Mouse (Mus musculus) midbrain, embryonic 14.5 days (tissue): ENCODE measurements around the gene Mroh2a. TPM values are rescaled to one million over a fixed set of nuclear protein-coding genes. Genes with fewer than 3 reads are reported as not detected.

Experiments
- ATAC-seq: fragments of 200-750 bp; cut with Nextera tagmentation; 2 replicates; pipeline ENCODE4 v1.8.0; 2017; ENCODE audit warnings: moderate number of reproducible peaks, moderate library complexity; ENCODE audit not compliant: low FRiP score, low TSS enrichment
- DNase-seq: peaks from one replicate; pipeline ENCODE4 v3.0.0-alpha.2; 2015
- H3K27ac ChIP-seq: fragments of 300-500 bp; sonication (generic); replicated peaks from 2 replicates; pipeline ENCODE4 v1.5.1; 2014; ENCODE audit warnings: mild to moderate bottlenecking, low read depth, low read length, moderate library complexity
- H3K27me3 ChIP-seq: fragments of 300-500 bp; sonication (generic); 2 replicates; pipeline ENCODE4 v1.6.1; 2014; ENCODE audit warnings: low read length, control low read depth, mixed read lengths; ENCODE audit not compliant: control insufficient read depth, insufficient read depth
- H3K36me3 ChIP-seq: fragments of 300-500 bp; sonication (generic); 2 replicates; pipeline ENCODE4 v1.6.1; 2014; ENCODE audit warnings: low read length, control low read depth; ENCODE audit not compliant: control insufficient read depth, insufficient read depth
- H3K4me1 ChIP-seq: fragments of 300-500 bp; sonication (generic); 2 replicates; pipeline ENCODE4 v1.6.1; 2014; ENCODE audit warnings: mild to moderate bottlenecking, antibody characterized with exemption, low read length, control low read depth; ENCODE audit not compliant: control insufficient read depth, insufficient read depth
- H3K4me2 ChIP-seq: fragments of 300-500 bp; sonication (generic); 2 replicates; pipeline ENCODE4 v1.6.1; 2014; ENCODE audit warnings: mild to moderate bottlenecking, low read length, moderate library complexity
- H3K4me3 ChIP-seq: fragments of 300-500 bp; sonication (generic); replicated peaks from 2 replicates; pipeline ENCODE4 v1.5.1; 2014; ENCODE audit warnings: low read depth, low read length
- H3K9ac ChIP-seq: fragments of 300-500 bp; sonication (generic); replicated peaks from 2 replicates; pipeline ENCODE4 v1.6.1; 2014; ENCODE audit warnings: mild to moderate bottlenecking, low read length, moderate library complexity
- H3K9me3 ChIP-seq: fragments of 300-500 bp; sonication (generic); 2 replicates; pipeline ENCODE4 v1.6.1; 2016; ENCODE audit warnings: low read length, control low read depth, mixed read lengths; ENCODE audit not compliant: control insufficient read depth
- WGBS: fragments of 180-500 bp; shearing (Covaris S2); extraction: QIAGEN DNeasy Blood & Tissue Kit; methylation state at CpG from one replicate; pipeline ENCODE4 v1.1.7; 2014; 5-methylcytosine and 5-hydroxymethylcytosine counted together
- polyA plus RNA-seq: library from polyadenylated mRNA; unstranded; fragments of >200 nt; fragmentation: Nextera tagmentation; extraction: Ambion mirVana; gene quantifications from 2 replicates; pipeline ENCODE4 v1.2.1, GENCODE M21; 2014

The Mroh2a gene
- polyA plus RNA-seq, 1 experiment from 2014 or later = 1.8 TPM

- Histone ChIP-seq H3K4me1 (no peaks in the 10 kb centered on the region), H3K27ac (no peak overlapping the region), H3K36me3 (peaks cover 27% of the 10 kb centered on the region), H3K9me3 (peaks cover 56% of the 10 kb centered on the region), H3K4me3 (no peak overlapping the region), H3K4me2 (no peak overlapping the region), H3K9ac (no peak overlapping the region), H3K27me3 (no peaks in the 10 kb centered on the region)
- no peak for DNase-seq
- WGBS = 81% methylated on average over 10 of the region's 10 CpGs
- ATAC-seq = no peak
These were observed 30.3 kb downstream of the Mroh2a start for GRCm38 (mm10) chr1:88256886-88257663.

GRCm38 (mm10) chr1:88257681-88258080, 30.9 kb downstream of the Mroh2a start:
- DNase-seq (no peak), ATAC-seq (no peak)
- H3K27ac ChIP-seq = no peak overlapping the region
- H3K27me3 ChIP-seq = no peaks in the 10 kb centered on the region
- H3K36me3 ChIP-seq = peaks cover 33% of the 10 kb centered on the region
- H3K4me3 ChIP-seq = no peak overlapping the region
- H3K4me1 ChIP-seq = no peaks in the 10 kb centered on the region
- WGBS = 79% methylated on average over 6 of the region's 6 CpGs
- H3K9me3 ChIP-seq = peaks cover 50% of the 10 kb centered on the region
- H3K9ac ChIP-seq = no peak overlapping the region
- H3K4me2 ChIP-seq = no peak overlapping the region

- 69% methylated on average over 6 of the region's 6 CpGs for WGBS
- H3K9me3 ChIP-seq = peaks cover 43% of the 10 kb centered on the region
- ATAC-seq = no peak
These were observed 31.6 kb downstream of the Mroh2a start for GRCm38 (mm10) chr1:88258361-88258760.

GRCm38 (mm10) chr1:88258881-88259642, 32.3 kb downstream of the Mroh2a start:
- H3K9ac ChIP-seq = no peak overlapping the region

More at GRCm38 (mm10) chr1:88258361-88258760, 31.6 kb downstream of the Mroh2a start:
- Histone ChIP-seq H3K4me2 (no peak overlapping the region), H3K27ac (no peak overlapping the region), H3K9ac (no peak overlapping the region), H3K36me3 (peaks cover 40% of the 10 kb centered on the region), H3K4me3 (no peak overlapping the region), H3K4me1 (no peaks in the 10 kb centered on the region), H3K27me3 (no peaks in the 10 kb centered on the region)
- DNase-seq = no peak

GRCm38 (mm10) chr1:88259643-88260024, 32.8 kb downstream of the Mroh2a start:
- H3K4me1 ChIP-seq = no peaks in the 10 kb centered on the region
- no peaks in the 10 kb centered on the region for H3K27me3 ChIP-seq
- H3K27ac ChIP-seq = no peak overlapping the region
- peaks cover 53% of the 10 kb centered on the region for H3K36me3 ChIP-seq
- DNase-seq = no peak
- no peak overlapping the region for H3K4me3 ChIP-seq
- no peak overlapping the region for H3K4me2 ChIP-seq
- no peak for ATAC-seq
- H3K9me3 ChIP-seq = peaks cover 32% of the 10 kb centered on the region
- no peak overlapping the region for H3K9ac ChIP-seq
- WGBS = 84% methylated on average over 4 of the region's 4 CpGs

More at GRCm38 (mm10) chr1:88258881-88259642, 32.3 kb downstream of the Mroh2a start:
- peaks cover 36% of the 10 kb centered on the region for H3K9me3 ChIP-seq
- peaks cover 47% of the 10 kb centered on the region for H3K36me3 ChIP-seq
- no peak overlapping the region for H3K4me3 ChIP-seq
- H3K27me3 ChIP-seq = no peaks in the 10 kb centered on the region
- 82% methylated on average over 8 of the region's 8 CpGs for WGBS
- no peak overlapping the region for H3K4me2 ChIP-seq
- no peak for ATAC-seq
- DNase-seq = no peak
- no peak overlapping the region for H3K27ac ChIP-seq
- no peaks in the 10 kb centered on the region for H3K4me1 ChIP-seq

- H3K9ac ChIP-seq = no peak overlapping the region
- peak; percentile 4; the same call in 1 of the 2 replicates for ATAC-seq
- no peak overlapping the region for H3K4me3 ChIP-seq
- H3K4me2 ChIP-seq = no peak overlapping the region
- 84% methylated on average over 6 of the region's 6 CpGs for WGBS
- no peaks in the 10 kb centered on the region for H3K4me1 ChIP-seq
- peak; percentile 48 for DNase-seq
- H3K27me3 ChIP-seq = no peaks in the 10 kb centered on the region
- H3K36me3 ChIP-seq = peaks cover 57% of the 10 kb centered on the region
- peaks cover 28% of the 10 kb centered on the region for H3K9me3 ChIP-seq
- no peak overlapping the region for H3K27ac ChIP-seq
These were observed 33.3 kb downstream of the Mroh2a start for GRCm38 (mm10) chr1:88260114-88260513.

GRCm38 (mm10) chr1:88260604-88261377, 34.0 kb downstream of the Mroh2a start:
- no peak for ATAC-seq
- H3K4me3 ChIP-seq = no peak overlapping the region
- WGBS = 86% methylated on average over 10 of the region's 10 CpGs
- H3K36me3 ChIP-seq = peaks cover 64% of the 10 kb centered on the region
- no peaks in the 10 kb centered on the region for H3K27me3 ChIP-seq
- H3K4me2 ChIP-seq = no peak overlapping the region
- no peak overlapping the region for H3K9ac ChIP-seq
- no peaks in the 10 kb centered on the region for H3K4me1 ChIP-seq
- no peak overlapping the region for H3K27ac ChIP-seq
- no peak for DNase-seq
- peaks cover 21% of the 10 kb centered on the region for H3K9me3 ChIP-seq

GRCm38 (mm10) chr1:88261706-88262105, 34.9 kb downstream of the Mroh2a start:
- H3K36me3 ChIP-seq = peaks cover 73% of the 10 kb centered on the region
- H3K4me3 ChIP-seq = no peak overlapping the region
- H3K4me1 ChIP-seq = no peaks in the 10 kb centered on the region
- 88% methylated on average over 7 of the region's 7 CpGs for WGBS
- no peak for ATAC-seq
- no peak for DNase-seq
- no peak overlapping the region for H3K27ac ChIP-seq
- no peak overlapping the region for H3K9ac ChIP-seq
- no peak overlapping the region for H3K4me2 ChIP-seq
- H3K27me3 ChIP-seq = no peaks in the 10 kb centered on the region
- peaks cover 12% of the 10 kb centered on the region for H3K9me3 ChIP-seq
